ENCODE assay signal across 9 mouse cellular contexts in the genomic region with DNA sequence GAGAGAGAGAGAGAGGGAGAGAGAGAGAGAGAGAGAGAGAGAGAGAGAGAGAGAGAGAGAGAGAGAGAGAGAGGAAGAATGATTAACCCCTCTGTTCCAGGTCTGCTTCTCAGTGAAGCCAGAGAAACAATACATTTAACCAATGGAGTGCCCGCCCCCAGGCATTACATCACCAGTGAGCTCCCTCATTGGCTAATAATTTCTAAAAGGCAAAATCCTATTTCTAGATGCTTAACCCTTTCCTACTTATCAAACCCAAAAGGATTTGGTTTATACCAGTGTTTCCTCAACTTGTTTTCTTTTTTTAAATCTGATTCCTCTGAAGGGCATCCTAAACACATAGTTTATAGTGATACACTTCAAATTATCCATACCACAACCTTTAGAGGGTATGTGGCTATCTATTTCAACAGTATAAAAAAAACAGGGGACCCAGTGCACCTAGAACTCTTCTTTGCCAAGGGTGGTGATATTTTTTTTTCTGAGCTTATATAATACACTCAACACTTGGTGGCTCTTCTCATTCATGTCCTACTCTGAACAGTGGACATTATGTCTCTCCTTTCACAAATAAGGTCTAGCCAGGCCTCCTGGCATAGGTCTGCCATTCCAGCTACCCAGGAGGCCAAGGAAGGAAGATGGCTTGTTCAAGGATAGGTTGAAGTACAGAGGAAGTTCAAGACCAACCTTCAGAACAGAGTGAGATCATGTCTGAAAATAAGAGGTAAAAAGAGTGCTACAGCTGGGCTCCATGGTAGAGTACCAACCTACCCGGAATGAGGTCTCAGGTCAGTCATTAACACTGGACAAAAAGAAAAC. TPM values are rescaled to one million over a fixed set of nuclear protein-coding genes. Genes with fewer than 3 reads are reported as not detected.
A peak's percentile ranks its signal among the peaks of the same experiment; 100 is the strongest.
DNase-seq lines count a peak whose midpoint lies in the region; ATAC-seq lines count a peak whose summit lies in the region.
"Had no signal": no experiment of that assay in that cellular context is flagged by ENCODE, and none has a peak within 500 bp of the region (broad histone marks: within the 10 kb centered on the region; RNA-seq: fewer than 3 reads in every experiment).

No protein-coding gene starts in this region.

- peaks cover 16% of the 10 kb centered on the region for H3K4me1 ChIP-seq in hindbrain, embryonic 12.5 days

- no peaks in the 10 kb centered on the region for H3K36me3 ChIP-seq in hindbrain, embryonic 12.5 days

- H3K9me3 ChIP-seq in hindbrain, embryonic 12.5 days (replicated peaks): no peaks in the 10 kb centered on the region

- peak overlapping the region; percentile 73 for H3K27ac ChIP-seq in hindbrain, embryonic 12.5 days

- H3K27me3 ChIP-seq in hindbrain, embryonic 12.5 days: no peaks in the 10 kb centered on the region

- peak; percentile 91 for ATAC-seq in hindbrain, embryonic 12.5 days (ENCODE audit: low FRiP score)

- H3K4me2 ChIP-seq in hindbrain, embryonic 12.5 days (replicated peaks): peak overlapping the region; percentile 49

- DNase-seq in cerebellum, postnatal 10 days: peak; percentile 86
- no peak for DNase-seq in cerebellum, adult 9-10 months
- DNase-seq in brain, embryonic 18.5 days (ENCODE audit: low read depth, low spot score): peak; percentile 85
- DNase-seq in mesoderm, embryonic 11.5 days (ENCODE audit: low read depth, low spot score): peak; percentile 45
- DNase-seq in T-cell, adult 2 months (ENCODE audit: low spot score): no peak
- no peak for DNase-seq in urinary bladder, adult 2 months (ENCODE audit: low spot score)
- no peak for DNase-seq in c-Kit-positive CD71-positive TER-119-positive erythroid progenitor cells, embryonic 14.5 days (ENCODE audit: low spot score)

- WGBS in hindbrain, embryonic 12.5 days: 45% methylated on average over 2 of the region's 2 CpGs

- H3K4me3 ChIP-seq in hindbrain, embryonic 12.5 days: peak overlapping the region; percentile 33
- H3K4me3 ChIP-seq: erythroblast, embryonic 14.5 days had no signal

- H3K9ac ChIP-seq in hindbrain, embryonic 12.5 days: peak overlapping the region; percentile 59; the same call in 1 of the 2 replicates

RNA-seq across cellular contexts. Expression of gene Syn3, which starts 6.4 kb away (rescaled TPM):
- polyA plus RNA-seq in hindbrain, embryonic 12.5 days (2016; fragmentation: Nextera tagmentation; extraction: Ambion mirVana): 7.9 and 9.2 TPM in 2 replicates
- 0.73 and 1.0 TPM in 2 replicates for polyA plus RNA-seq in urinary bladder, adult 2 months (2012; rRNA removed)
- polyA plus RNA-seq: erythroblast, embryonic 14.5 days had no signal

Comparison
In these comparisons a context has a peak if more than half of its experiments do, and no peak if none do; other contexts are left out.
1. DNase-seq: peak in cerebellum, postnatal 10 days (2 of 2), brain, embryonic 18.5 days (single experiment) and mesoderm, embryonic 11.5 days (single experiment); none in cerebellum, adult 9-10 months (single experiment), T-cell, adult 2 months (single experiment), urinary bladder, adult 2 months (single experiment) and c-Kit-positive CD71-positive TER-119-positive erythroid progenitor cells, embryonic 14.5 days (single experiment).